Mouse (Mus musculus): ENCODE data around the gene F11r.
"Not testable (repeated sequence)": the region's sequence is repeated elsewhere in the genome, so short reads cannot be mapped to it uniquely, and the experiment has no call there.

Gene F11r

GRCm38 (mm10) chr1:171470371-171470871, 33.1 kb downstream of the F11r start:
- intact Hi-C loops (cut with DNase I), result no loop called here

GRCm38 (mm10) chr1:171470896-171471295, 33.6 kb downstream of the F11r start:
- intact Hi-C loops (cut with DNase I), result no loop called here

GRCm38 (mm10) chr1:171471452-171471851, 34.1 kb downstream of the F11r start:
- intact Hi-C loops (cut with DNase I), result no loop called here

GRCm38 (mm10) chr1:171471941-171472340, 34.6 kb downstream of the F11r start:
- intact Hi-C loops (cut with DNase I), result not testable (repeated sequence)

GRCm38 (mm10) chr1:171473506-171473905, 36.2 kb downstream of the F11r start:
- intact Hi-C loops (cut with DNase I), result no loop called here

GRCm38 (mm10) chr1:171473920-171474640, 36.7 kb downstream of the F11r start:
- intact Hi-C loops (cut with DNase I), result no loop called here

GRCm38 (mm10) chr1:171477123-171477522, 39.8 kb downstream of the F11r start:
- intact Hi-C loops (cut with DNase I), result loop anchor here (5.0 kb wide), 2 partner anchors 65 to 155 kb away; partner anchors contain the start of gene Usf1

GRCm38 (mm10) chr1:171477758-171478545, 40.6 kb downstream of the F11r start:
- intact Hi-C loops (cut with DNase I), result loop anchor here (2.0 to 5.0 kb wide), 3 partner anchors 66 to 156 kb away; partner anchors contain the start of genes Klhdc9 and Usf1

GRCm38 (mm10) chr1:171478968-171479367, 41.6 kb downstream of the F11r start:
- intact Hi-C loops (cut with DNase I), result loop anchor here (2.0 to 5.0 kb wide), 3 partner anchors 67 to 157 kb away; partner anchors contain the start of genes Klhdc9 and Usf1

- intact Hi-C loops (cut with DNase I), result no loop called here
Observed at GRCm38 (mm10) chr1:171494241-171494640, 56.9 kb downstream of the F11r start.

- intact Hi-C loops (cut with DNase I), result no loop called here
Observed at GRCm38 (mm10) chr1:171495371-171495770, 58.0 kb downstream of the F11r start.

- intact Hi-C loops (cut with DNase I), result loop anchor here (5.0 kb wide), 1 partner anchor 67 kb away; no protein-coding TSS in a partner anchor
Observed at GRCm38 (mm10) chr1:171499856-171500255, 62.5 kb downstream of the F11r start.

- intact Hi-C loops (cut with DNase I), result loop anchor here (5.0 kb wide), 1 partner anchor 66 kb away; no protein-coding TSS in a partner anchor
Observed at GRCm38 (mm10) chr1:171501016-171501610, 63.8 kb downstream of the F11r start.

GRCm38 (mm10) chr1:171501636-171502080, 64.3 kb downstream of the F11r start:
- intact Hi-C loops (cut with DNase I), result loop anchor here (5.0 kb wide), 1 partner anchor 66 kb away; no protein-coding TSS in a partner anchor

GRCm38 (mm10) chr1:171502388-171503249, 65.3 kb downstream of the F11r start:
- intact Hi-C loops (cut with DNase I), result loop anchor here (5.0 kb wide), 1 partner anchor 65 kb away; no protein-coding TSS in a partner anchor

GRCm38 (mm10) chr1:171503250-171503591, 65.9 kb downstream of the F11r start, which contains the start of gene Alyref2:
Alyref2 (plus strand) TSS chr1:171503478.
- intact Hi-C loops (cut with DNase I), result loop anchor here (5.0 kb wide), 1 partner anchor 64 kb away; no protein-coding TSS in a partner anchor

- intact Hi-C loops (cut with DNase I), result loop anchor here (5.0 kb wide), 1 partner anchor 64 kb away; no protein-coding TSS in a partner anchor
Observed at GRCm38 (mm10) chr1:171503592-171504291, 66.4 kb downstream of the F11r start.

- intact Hi-C loops (cut with DNase I), result loop anchor here (5.0 kb wide), 1 partner anchor 63 kb away; no protein-coding TSS in a partner anchor
Observed at GRCm38 (mm10) chr1:171504586-171504985, 67.3 kb downstream of the F11r start.

- intact Hi-C loops (cut with DNase I), result no loop called here
Observed at GRCm38 (mm10) chr1:171513234-171513633, 75.9 kb downstream of the F11r start.
